Comparison of ENCODE assay signal across 24 mouse cellular contexts in genomic region chr1:106869986-106870385, GRCm38 (mm10). TPM values are rescaled to one million over a fixed set of nuclear protein-coding genes. Genes with fewer than 3 reads are reported as not detected.
DNase-seq lines count a peak whose midpoint lies in the region; ATAC-seq and TF ChIP-seq lines count a peak whose summit lies in the region.
"Had no signal": no experiment of that assay in that cellular context is flagged by ENCODE, and none has a peak within 500 bp of the region (broad histone marks: within the 10 kb centered on the region; RNA-seq: fewer than 3 reads in every experiment).

No protein-coding gene starts in this region.

- H3K27ac ChIP-seq in heart, embryonic 11.5 days (ENCODE audit: low read depth, low read length) = no peak overlapping the region
- no peak overlapping the region for H3K27ac ChIP-seq in midbrain, postnatal 0 days (ENCODE audit: low read depth, low read length)
- H3K27ac ChIP-seq in midbrain, embryonic 11.5 days (ENCODE audit: low read depth, low read length) = no peak overlapping the region
- H3K27ac ChIP-seq in kidney, embryonic 14.5 days (ENCODE audit: low read depth, low read length) = no peak overlapping the region
- H3K27ac ChIP-seq: forebrain, embryonic 13.5 days; kidney, embryonic 15.5 days; limb, embryonic 13.5 days; liver, embryonic 13.5 days; midbrain, embryonic 10.5 days; neural tube, embryonic 15.5 days had no signal

- no peak for ATAC-seq in heart, embryonic 11.5 days (replicated peaks; ENCODE audit: insufficient number of reproducible peaks, low FRiP score, low TSS enrichment)
- ATAC-seq in midbrain, postnatal 0 days (ENCODE audit: low FRiP score) = no peak
- ATAC-seq in midbrain, embryonic 11.5 days (ENCODE audit: low FRiP score) = no peak
- no peak for ATAC-seq in kidney, embryonic 14.5 days (ENCODE audit: low FRiP score, low TSS enrichment)
- ATAC-seq: forebrain, embryonic 13.5 days; intestine, postnatal 0 days had no signal

- no peak for TF ChIP-seq POLR2A in brain, embryonic 14.5 days (IDR thresholded peaks at IDR 0.05; ENCODE audit: borderline replicate concordance, extremely low read depth, insufficient read depth, insufficient read length, poor library complexity, severe bottlenecking)

- peak; percentile 8 to 18 for DNase-seq in heart, adult 18-20 months
- peak; percentile 29 for DNase-seq in midbrain, postnatal 0 days (ENCODE audit: low spot score)
- DNase-seq in midbrain, embryonic 11.5 days (ENCODE audit: low spot score, missing footprints) = no peak
- DNase-seq in brain, embryonic 14.5 days (ENCODE audit: low read depth) = peak; percentile 14
- no peak for DNase-seq in retina, postnatal 1 day
- DNase-seq: cerebellum, adult 18-20 months; cerebellum, postnatal 36 days; gastrocnemius, postnatal 10 days; heart, postnatal 4 days; kidney, postnatal 36 days; liver, embryonic 13.5 days; thymus, adult 18-20 months; thymus, postnatal 4 days had no signal

- H3K4me1 ChIP-seq in heart, embryonic 11.5 days (ENCODE audit: control insufficient read depth, insufficient read depth, low read length) = no peaks in the 10 kb centered on the region
- H3K4me1 ChIP-seq in midbrain, postnatal 0 days (ENCODE audit: insufficient read depth, low read length) = no peaks in the 10 kb centered on the region
- H3K4me1 ChIP-seq in midbrain, embryonic 11.5 days (ENCODE audit: control insufficient read depth, insufficient read depth, low read length) = no peaks in the 10 kb centered on the region
- no peaks in the 10 kb centered on the region for H3K4me1 ChIP-seq in kidney, embryonic 14.5 days (ENCODE audit: control insufficient read depth, insufficient read depth, low read length)
- H3K4me1 ChIP-seq: kidney, embryonic 15.5 days; liver, embryonic 13.5 days; midbrain, embryonic 10.5 days; neural tube, embryonic 15.5 days had no signal

- H3K27me3 ChIP-seq in heart, embryonic 11.5 days (ENCODE audit: control insufficient read depth, insufficient read depth, low read length) = no peaks in the 10 kb centered on the region
- no peaks in the 10 kb centered on the region for H3K27me3 ChIP-seq in midbrain, postnatal 0 days (ENCODE audit: insufficient read depth, low read length)
- no peaks in the 10 kb centered on the region for H3K27me3 ChIP-seq in midbrain, embryonic 11.5 days (ENCODE audit: control insufficient read depth, insufficient read depth, low read length)
- no peaks in the 10 kb centered on the region for H3K27me3 ChIP-seq in kidney, embryonic 14.5 days (ENCODE audit: control insufficient read depth, insufficient read depth, low read length)
- H3K27me3 ChIP-seq: forebrain, embryonic 13.5 days; kidney, embryonic 15.5 days; limb, embryonic 13.5 days; liver, embryonic 13.5 days; neural tube, embryonic 15.5 days had no signal

- no peak overlapping the region for H3K4me3 ChIP-seq in heart, embryonic 11.5 days (ENCODE audit: low read depth, low read length)
- H3K4me3 ChIP-seq in midbrain, postnatal 0 days (ENCODE audit: low read depth, low read length) = no peak overlapping the region
- H3K4me3 ChIP-seq in midbrain, embryonic 11.5 days (ENCODE audit: low read depth, low read length) = no peak overlapping the region
- no peak overlapping the region for H3K4me3 ChIP-seq in kidney, embryonic 14.5 days (ENCODE audit: low read length)
- H3K4me3 ChIP-seq: forebrain, embryonic 13.5 days; kidney, embryonic 15.5 days; limb, embryonic 13.5 days; liver, embryonic 13.5 days; midbrain, embryonic 10.5 days; neural tube, embryonic 15.5 days had no signal

- TF ChIP-seq CTCF in midbrain, postnatal 0 days (IDR thresholded peaks at IDR 0.05) = no peak
- no peak for TF ChIP-seq CTCF in brain, embryonic 14.5 days (IDR thresholded peaks at IDR 0.05; ENCODE audit: borderline replicate concordance, extremely low read depth, insufficient read depth, insufficient read length)

- no peak overlapping the region for H3K9ac ChIP-seq in heart, embryonic 11.5 days (ENCODE audit: low read depth, low read length)
- H3K9ac ChIP-seq in midbrain, postnatal 0 days (replicated peaks; ENCODE audit: low read length, poor library complexity, severe bottlenecking) = no peak overlapping the region
- no peak overlapping the region for H3K9ac ChIP-seq in midbrain, embryonic 11.5 days (ENCODE audit: low read length)
- no peak overlapping the region for H3K9ac ChIP-seq in kidney, embryonic 14.5 days (ENCODE audit: low read depth, low read length)
- H3K9ac ChIP-seq: forebrain, embryonic 13.5 days; kidney, embryonic 15.5 days; limb, embryonic 13.5 days; liver, embryonic 13.5 days; neural tube, embryonic 15.5 days had no signal

- H3K9me3 ChIP-seq in heart, embryonic 11.5 days (replicated peaks; ENCODE audit: control insufficient read depth, low read length) = no peaks in the 10 kb centered on the region
- H3K9me3 ChIP-seq in midbrain, postnatal 0 days (ENCODE audit: low read length) = no peaks in the 10 kb centered on the region
- H3K9me3 ChIP-seq in midbrain, embryonic 11.5 days (ENCODE audit: control insufficient read depth, low read length) = no peaks in the 10 kb centered on the region
- H3K9me3 ChIP-seq in kidney, embryonic 14.5 days (ENCODE audit: control insufficient read depth, low read length) = no peaks in the 10 kb centered on the region
- H3K9me3 ChIP-seq: forebrain, embryonic 13.5 days; kidney, embryonic 15.5 days; limb, embryonic 13.5 days; liver, embryonic 13.5 days; midbrain, embryonic 10.5 days; neural tube, embryonic 15.5 days had no signal

- H3K36me3 ChIP-seq in heart, embryonic 11.5 days (ENCODE audit: control insufficient read depth, insufficient read depth, low read length) = no peaks in the 10 kb centered on the region
- H3K36me3 ChIP-seq in midbrain, postnatal 0 days (ENCODE audit: insufficient read depth, low read length) = no peaks in the 10 kb centered on the region
- H3K36me3 ChIP-seq in midbrain, embryonic 11.5 days (ENCODE audit: control insufficient read depth, insufficient read depth, low read length) = no peaks in the 10 kb centered on the region
- no peaks in the 10 kb centered on the region for H3K36me3 ChIP-seq in kidney, embryonic 14.5 days (ENCODE audit: control insufficient read depth, insufficient read depth, low read length)
- H3K36me3 ChIP-seq: kidney, embryonic 15.5 days; limb, embryonic 13.5 days; liver, embryonic 13.5 days; midbrain, embryonic 10.5 days; neural tube, embryonic 15.5 days had no signal

- H3K4me2 ChIP-seq in heart, embryonic 11.5 days = no peak overlapping the region
- H3K4me2 ChIP-seq in midbrain, postnatal 0 days (ENCODE audit: low read depth, low read length, poor library complexity, severe bottlenecking) = no peak overlapping the region
- H3K4me2 ChIP-seq in midbrain, embryonic 11.5 days = no peak overlapping the region
- H3K4me2 ChIP-seq in kidney, embryonic 14.5 days (replicated peaks; ENCODE audit: low read depth, low read length) = no peak overlapping the region
- H3K4me2 ChIP-seq: forebrain, embryonic 13.5 days; kidney, embryonic 15.5 days; limb, embryonic 13.5 days; liver, embryonic 13.5 days; neural tube, embryonic 15.5 days had no signal

RNA-seq across cellular contexts. Expression of gene Serpinb5, which starts 9.0 kb away (rescaled TPM):
- total RNA-seq in heart, adult 18-20 months (2021) = not detected
- polyA plus RNA-seq in heart, embryonic 11.5 days (2014; fragmentation: Nextera tagmentation; extraction: Ambion mirVana) = 0.24 TPM in 1 of 2 replicates, not detected in the other
- 0.71 TPM in 1 of 2 replicates, not detected in the other for total RNA-seq in midbrain, postnatal 0 days (2014; rRNA removed)
- polyA plus RNA-seq in midbrain, postnatal 0 days (2015; fragmentation: Nextera tagmentation; extraction: Ambion mirVana) = 0.15 TPM in 1 of 2 replicates, not detected in the other
- not detected in 2 replicates for polyA plus RNA-seq in midbrain, embryonic 11.5 days (2014; fragmentation: Nextera tagmentation; extraction: Ambion mirVana)
- 0.10 and 0.40 TPM in 2 replicates for polyA plus RNA-seq in brain, embryonic 14.5 days (2012; rRNA removed)
- 0.21 TPM in 1 of 2 replicates, not detected in the other for polyA plus RNA-seq in kidney, embryonic 14.5 days (2014; fragmentation: Nextera tagmentation; extraction: Ambion mirVana)
- total RNA-seq: adrenal gland, postnatal 4 days; gastrocnemius, postnatal 10 days; heart, postnatal 4 days; layer of hippocampus, adult 8-10 months; left cerebral cortex, postnatal 14 days had no signal
- polyA plus RNA-seq: forebrain, embryonic 13.5 days; midbrain, embryonic 10.5 days had no signal

Comparison
In these comparisons a context has a peak if more than half of its experiments do, and no peak if none do; other contexts are left out.
1. DNase-seq: peak in heart, adult 18-20 months (2 of 2), midbrain, postnatal 0 days (single experiment) and brain, embryonic 14.5 days (single experiment); none in midbrain, embryonic 11.5 days (single experiment) and retina, postnatal 1 day (single experiment).